Mouse (Mus musculus) liver, embryonic 14.5 days (tissue): Measurements from ENCODE around the gene Ppm1m.

ENCODE experiments used
- CTCF ChIP-seq: IDR thresholded peaks from 2 replicates; pipeline ENCODE4 v1.5.1; 2016; ENCODE audit warnings: antibody characterized with exemption, low read depth, control low read depth
- EP300 ChIP-seq: IDR thresholded peaks from 2 replicates; pipeline ENCODE4 v1.6.1; 2016; ENCODE audit warnings: antibody characterized with exemption, low read depth

GRCm38 (mm10) chr9:106167241-106167640, 32.3 kb downstream of the Ppm1m start:
- no peak for TF ChIP-seq CTCF
- no peak for TF ChIP-seq EP300
